Mouse (Mus musculus): ENCODE results near the gene Mlx.

The Mlx gene

DNA sequence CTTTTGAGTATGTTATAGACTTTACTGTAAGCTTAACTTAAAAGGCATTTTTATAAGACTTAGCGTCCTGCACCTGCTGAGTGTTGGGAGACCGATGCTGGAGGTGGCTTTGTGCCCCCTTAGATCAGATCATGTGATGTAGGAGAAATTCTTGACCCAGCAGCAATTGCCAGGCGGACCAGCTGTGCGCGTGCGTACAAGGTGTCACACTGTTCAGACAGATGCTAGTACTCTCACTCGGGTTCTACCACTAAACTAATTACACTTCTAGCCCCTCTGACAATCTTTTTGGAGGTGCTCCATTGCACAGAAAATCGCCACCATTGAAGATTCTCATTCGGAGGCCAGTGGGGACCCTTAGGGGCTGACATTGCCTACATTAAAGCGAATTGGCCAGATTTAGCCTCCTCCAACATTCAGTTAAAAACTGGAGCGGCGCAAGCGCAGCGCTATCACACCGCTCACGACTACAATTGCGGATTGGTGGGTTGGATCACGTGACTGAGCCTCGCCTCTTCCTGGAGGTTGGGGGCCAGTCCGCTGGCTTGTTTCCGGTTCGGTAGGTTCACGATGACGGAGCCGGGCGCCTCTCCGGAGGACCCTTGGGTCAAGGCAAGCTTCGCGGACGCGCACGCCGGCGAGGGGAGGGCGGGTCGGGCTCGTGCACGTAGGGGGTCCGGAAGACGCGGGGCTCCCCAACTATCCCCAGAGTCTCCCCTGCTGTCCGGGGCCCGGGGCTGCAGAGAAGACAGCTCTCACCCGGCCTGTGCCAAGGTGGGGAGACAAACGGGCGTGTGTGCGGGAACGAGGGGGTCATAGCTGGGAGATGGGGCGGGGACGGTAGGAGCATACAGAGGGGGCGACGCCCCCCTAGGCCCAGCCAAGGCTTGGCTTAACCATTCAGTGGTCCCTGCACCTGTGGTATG lies at the start of gene Mlx:
Gene Mlx, plus strand, starts transcription at position 522 of the 926 bp plus-strand sequence.
- DNase-seq: peak; percentile 96 to 97

DNA sequence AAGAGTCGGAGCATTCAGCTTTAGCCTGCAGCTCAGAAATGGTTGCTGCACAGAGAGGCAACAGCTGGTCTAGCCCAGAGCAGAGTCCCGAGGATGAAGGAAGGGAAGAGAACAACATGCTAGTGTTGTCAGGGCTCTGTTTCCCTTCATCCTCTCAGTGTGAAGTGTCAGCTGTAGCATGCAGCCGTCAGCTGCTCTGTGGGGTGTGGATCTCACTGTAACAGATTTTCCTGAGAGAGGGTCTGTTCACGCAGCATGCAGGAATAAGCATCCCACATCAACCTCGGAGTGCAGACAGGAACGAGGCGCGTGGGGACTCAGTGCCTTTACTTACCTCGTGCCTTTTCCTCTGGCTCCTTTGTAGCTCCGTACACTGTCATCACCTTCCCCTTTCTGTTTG lies 49.3 kb upstream of the Mlx start:
- no peak for DNase-seq

DNA sequence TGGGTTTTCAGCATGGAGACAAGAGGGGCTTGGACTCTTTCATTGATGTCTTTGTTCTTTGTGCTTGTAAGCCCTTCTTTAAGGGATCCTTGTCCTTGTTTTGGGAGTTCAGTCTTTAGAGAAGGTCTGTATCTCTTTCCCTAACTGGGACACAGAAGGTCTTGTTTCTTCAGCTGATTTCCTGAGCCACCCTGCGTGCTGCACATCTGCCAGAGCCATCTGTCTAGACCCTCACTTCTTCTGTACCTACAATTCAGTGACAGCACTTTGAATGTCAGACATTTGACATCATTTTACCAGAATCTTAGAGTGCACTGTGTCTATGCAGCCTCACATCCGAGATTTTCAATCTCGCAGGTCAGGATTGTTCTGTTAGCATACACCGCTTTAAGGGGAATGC lies 41.3 kb upstream of the Mlx start:
- peak in 1 of 2 experiments; percentile 38 for DNase-seq

DNA sequence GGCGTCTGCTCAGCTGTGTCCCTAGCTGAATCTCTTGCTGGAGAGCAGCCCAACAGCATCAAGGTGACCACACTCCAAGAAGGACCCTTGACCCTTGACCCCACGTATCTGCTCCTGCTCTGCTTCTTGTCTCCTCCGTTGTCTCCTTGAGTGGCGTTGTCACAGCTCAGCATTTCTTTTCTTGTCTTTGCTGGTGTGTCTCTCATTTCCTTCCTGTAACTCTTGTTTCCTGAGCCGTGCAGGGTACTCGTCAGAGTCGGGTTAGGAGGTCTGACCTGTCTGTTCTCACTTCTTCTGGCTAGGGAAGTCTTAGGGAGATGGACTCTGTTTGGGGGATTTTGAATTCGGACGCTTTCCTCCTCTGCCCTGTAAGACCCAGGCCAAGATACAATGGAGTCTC lies 40.6 kb upstream of the Mlx start:
- peak in 1 of 2 experiments; percentile 48 for DNase-seq

DNA sequence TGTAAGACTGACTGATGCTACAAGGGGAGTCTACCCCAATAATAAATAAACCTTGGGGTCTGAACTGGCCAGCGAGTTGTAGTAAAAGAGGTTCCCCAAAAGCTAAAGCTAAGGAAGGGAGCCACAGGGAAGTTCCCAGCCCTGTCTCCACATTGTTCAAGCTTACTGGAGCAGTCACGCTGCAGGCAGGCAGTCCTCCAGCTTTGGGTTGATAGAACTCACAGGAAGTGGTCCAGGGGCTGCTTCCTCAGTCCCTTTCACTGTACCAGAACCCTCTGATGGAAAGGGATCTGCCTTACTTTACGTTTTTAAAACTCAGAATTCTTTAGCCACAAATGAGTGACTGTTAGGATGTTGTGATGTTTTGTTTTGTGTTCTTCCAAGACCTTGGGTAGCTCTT lies 39.6 kb upstream of the Mlx start:
- DNase-seq: no peak

DNA sequence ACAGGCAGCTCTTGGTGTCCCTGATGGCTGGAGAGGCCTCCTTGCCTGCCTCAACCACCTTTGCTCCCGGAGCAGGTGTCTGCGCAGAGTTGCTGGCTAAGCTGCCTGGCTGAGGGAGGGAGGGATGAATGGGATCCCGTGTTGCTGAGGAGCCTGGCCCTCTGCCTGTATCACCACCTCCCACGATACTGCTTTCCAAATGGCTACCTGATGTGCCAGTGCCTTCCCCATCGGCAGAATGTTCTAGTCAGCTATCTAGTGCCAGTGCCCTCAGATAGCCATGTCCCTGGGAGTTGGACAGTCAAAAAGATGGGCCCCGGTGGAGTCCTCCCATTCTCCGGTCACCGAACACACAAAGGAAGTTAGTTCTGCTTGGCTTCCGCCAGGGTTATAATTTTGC lies 36.7 kb upstream of the Mlx start:
- DNase-seq: peak; percentile 73 to 78

DNA sequence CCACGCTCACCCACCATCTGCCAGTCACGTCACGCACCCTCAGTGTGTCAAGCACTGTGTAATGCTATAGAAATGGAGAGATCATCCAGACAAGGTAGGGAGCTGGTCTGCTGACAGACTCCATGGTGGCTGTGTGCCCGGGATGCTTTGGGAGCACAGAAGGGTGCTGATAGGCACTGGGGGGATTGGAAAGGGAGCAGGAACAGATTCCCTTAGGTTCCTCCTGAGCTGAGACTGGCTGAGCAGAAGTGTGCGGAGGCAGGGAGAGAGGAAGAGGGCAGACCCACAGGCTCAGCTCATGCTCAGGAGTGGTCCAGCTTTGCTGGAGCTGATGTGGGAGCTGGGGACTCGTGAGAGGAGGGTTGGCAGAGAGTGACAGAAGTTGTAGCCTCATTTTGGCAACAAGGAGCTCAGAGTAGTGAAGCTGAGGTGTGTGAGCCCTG lies 36.0 kb upstream of the Mlx start:
- peak; percentile 73 for DNase-seq

DNA sequence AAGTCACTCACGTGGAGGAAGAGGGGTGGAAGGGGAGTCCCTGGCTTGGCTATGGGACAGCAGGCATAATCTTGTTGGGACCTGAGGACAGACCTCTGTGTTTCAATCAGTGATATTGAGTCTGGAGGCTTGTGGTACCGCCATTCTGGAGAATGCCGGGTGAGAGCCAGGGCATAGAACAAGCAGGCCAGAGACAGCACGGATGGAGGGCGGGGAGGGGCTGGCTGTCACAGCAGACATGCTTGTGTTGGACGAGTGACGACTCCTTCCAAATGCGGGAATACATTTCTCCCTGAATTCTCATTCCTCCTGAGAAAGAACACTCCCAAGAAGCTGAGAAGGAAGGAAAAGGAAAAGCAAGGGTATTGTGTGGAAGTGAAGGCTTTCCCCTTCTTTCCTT lies 35.5 kb upstream of the Mlx start:
- DNase-seq: peak; percentile 58 to 69

DNA sequence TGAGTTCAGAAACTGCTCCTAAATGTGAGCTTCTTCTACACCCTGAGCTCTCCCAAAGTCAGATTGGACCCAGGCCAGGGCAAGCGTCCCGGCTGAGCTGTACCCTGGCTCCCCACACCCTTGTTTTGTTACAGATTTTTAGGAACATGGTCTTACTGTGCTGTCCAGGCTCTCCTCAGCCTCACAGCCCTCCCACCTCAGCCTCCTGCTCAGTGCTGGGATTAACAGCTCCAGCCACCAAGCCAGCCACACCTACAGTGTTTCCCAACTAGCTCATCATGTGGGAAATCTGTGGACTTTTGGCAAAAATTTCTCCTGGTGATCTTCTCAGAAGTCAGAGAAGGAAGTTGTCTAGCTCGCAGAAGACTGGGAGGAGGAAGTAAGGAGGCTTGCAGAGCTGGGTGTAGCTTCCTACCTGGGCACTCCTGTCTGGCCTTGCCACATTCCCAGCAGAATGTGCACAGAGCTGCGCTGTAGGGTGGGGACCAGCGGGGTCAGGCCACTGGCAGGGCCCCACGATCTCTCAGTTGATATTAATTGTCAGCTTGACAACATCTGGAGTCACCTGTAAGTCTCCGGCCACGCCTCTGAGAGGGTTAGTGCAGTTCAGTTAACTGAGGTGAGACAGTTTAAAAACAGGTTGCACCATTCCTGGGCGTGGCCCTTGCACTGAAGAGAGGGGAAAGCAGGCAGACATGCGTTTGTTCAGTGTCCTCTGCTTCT lies 34.2 kb upstream of the Mlx start:
- DNase-seq: peak in 1 of 2 experiments; percentile 36

DNA sequence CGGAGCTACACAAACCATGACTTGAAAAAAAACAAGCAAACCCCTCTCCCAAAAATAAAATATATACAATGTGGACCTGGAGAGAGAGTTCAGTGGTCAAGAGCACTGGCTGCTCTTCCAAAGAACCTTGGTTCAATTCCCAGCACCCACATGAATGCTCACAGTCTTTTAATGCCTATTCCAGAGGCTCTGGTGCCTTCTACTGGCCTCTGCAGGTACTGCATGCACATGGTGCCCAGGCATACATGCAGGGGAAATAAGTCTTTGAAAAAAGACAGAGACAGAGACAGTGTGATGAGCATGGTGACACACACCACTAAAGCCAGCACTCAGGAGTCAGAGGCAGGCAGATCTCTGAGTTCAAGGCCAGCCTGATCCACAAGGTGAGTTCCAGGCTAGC lies 33.1 kb upstream of the Mlx start:
- no peak for DNase-seq

DNA sequence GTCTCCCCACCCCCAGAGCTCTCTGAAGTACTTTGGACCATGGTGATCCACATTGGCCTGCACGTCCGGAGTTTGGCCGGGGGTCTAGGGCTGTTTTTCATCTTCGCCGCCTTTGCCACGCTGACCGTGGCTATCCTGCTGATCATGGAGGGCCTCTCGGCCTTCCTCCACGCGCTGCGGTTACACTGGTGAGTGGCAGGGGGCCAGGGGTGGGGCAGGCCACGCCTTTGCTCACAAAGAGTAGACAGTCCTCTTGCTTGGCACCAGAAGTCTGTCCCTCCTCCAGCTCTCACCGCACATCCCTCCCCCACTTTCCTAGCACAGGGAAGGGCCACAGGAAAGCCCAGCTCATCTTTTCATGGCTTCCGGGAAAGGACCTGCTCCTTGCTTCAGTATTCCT lies 31.7 kb upstream of the Mlx start:
- peak in 1 of 2 experiments; percentile 22 for DNase-seq

DNA sequence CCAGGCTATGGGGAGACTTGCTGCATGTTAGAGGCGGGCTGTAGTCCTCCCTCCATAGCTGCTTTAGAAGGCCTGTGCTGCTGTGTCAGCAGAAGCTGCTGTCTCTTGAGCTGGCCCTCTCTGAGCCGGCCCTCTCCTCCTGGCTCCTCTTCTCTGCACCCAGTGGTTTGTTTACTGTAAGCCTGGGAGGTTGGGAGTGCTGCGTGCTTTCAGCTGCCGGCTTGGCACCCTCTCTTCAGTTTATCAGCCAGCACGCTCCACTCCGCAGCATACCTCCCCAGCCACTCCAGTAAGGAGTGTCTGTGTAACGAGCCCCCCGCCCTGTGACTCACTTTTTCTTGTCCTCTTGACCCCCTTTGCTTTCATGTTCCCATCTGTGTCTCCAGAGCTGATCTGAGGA lies 30.2 kb upstream of the Mlx start:
- peak in 1 of 2 experiments; percentile 10 for DNase-seq

DNA sequence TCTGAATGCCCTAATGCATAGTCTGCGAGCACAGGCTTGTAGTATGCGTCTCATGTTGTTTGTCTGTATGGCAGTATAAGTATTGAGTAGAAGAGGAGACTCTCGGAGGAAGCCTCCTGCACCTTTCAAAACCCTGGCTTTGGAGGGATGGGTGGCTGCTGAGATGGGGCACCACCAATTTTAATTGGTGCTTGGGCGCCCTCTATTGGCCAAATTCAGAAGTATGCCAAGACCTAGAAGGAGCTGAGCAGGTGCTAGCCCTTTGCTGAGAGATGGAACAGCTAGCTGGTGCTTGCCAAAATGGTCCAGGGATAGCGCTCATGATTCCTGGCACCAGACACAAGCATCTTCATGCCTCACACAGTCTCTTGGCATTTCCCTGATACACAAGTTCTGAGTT lies 29.2 kb upstream of the Mlx start:
- DNase-seq: peak; percentile 95 to 98

DNA sequence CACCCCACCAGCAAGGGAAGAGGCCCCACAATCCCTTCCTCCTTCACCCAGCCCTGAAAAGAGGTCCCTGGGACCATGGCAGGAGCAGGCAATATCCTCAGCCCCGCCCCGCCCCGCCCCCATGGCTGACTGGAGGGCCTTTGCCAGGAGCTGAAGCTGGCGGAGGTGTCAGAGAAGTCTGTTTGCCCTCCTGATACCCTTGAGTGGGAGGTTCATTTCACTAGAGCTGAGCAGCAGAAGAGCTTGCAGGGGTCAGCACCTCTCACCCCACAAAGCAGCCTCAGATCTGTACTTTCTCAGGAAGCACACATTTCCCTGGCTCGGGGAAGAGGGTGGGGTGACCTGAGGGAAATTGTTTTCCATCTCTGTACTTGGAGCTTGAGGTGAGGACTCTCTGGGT lies 28.4 kb upstream of the Mlx start:
- DNase-seq: no peak

DNA sequence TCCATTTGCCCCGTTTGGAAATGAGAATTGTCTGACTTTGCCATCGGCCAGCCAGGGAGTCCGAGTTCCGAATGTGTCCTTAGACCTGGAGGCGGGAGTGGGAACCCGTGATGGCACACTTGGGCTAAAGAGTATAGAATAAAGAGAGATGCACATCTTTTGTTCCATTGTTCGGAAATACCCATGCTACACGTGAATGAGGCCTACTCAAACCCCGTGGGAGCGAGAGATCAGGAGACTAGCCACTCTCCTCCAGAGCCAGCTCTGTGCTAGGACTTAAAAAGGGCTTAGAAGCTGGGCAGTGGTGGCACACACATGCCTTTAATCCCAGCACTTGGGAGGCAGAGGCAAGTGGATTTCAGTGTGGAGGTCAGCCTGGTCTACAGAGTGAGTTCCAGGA lies 27.6 kb upstream of the Mlx start:
- no peak for DNase-seq

DNA sequence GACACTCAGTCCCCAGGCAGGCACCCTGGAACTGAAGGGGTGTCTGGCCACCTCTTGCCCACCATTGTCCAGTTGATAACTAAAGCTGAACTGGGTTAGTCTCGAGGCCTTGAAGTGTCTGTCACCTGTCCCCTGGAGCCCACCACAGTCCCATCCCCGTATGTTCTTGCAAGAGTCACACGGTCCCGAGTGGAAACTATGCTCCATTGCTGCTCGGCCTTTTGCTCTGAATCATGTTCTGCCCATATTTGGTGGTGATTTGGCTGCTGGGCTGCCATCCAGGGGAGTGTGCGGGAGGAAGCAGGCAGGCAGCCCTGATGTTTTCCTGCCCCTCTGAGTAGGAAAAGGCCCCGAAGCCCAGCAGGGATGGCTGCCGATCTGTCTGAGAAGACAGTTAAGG lies 27.0 kb upstream of the Mlx start:
- peak; percentile 72 to 79 for DNase-seq

DNA sequence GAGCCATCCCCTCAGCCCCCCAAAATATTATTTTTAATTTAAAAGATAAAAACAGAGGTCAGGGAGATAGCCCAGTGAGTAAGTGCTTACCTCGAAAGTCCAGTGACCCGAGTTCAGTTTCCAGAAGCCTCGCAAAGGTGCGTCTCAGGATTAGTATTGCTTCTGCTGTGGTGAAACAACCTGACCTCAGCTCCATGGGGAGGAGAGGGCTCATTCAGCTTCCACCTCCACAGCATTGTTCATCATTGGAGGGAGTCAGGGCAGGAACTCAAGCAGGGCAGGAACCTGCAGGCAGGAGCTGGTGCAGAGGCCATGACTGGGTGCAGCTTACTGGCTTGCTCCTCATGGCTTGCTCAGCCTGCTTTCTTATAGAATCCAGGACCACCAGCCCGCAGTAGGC lies 26.0 kb upstream of the Mlx start:
- DNase-seq: no peak

DNA sequence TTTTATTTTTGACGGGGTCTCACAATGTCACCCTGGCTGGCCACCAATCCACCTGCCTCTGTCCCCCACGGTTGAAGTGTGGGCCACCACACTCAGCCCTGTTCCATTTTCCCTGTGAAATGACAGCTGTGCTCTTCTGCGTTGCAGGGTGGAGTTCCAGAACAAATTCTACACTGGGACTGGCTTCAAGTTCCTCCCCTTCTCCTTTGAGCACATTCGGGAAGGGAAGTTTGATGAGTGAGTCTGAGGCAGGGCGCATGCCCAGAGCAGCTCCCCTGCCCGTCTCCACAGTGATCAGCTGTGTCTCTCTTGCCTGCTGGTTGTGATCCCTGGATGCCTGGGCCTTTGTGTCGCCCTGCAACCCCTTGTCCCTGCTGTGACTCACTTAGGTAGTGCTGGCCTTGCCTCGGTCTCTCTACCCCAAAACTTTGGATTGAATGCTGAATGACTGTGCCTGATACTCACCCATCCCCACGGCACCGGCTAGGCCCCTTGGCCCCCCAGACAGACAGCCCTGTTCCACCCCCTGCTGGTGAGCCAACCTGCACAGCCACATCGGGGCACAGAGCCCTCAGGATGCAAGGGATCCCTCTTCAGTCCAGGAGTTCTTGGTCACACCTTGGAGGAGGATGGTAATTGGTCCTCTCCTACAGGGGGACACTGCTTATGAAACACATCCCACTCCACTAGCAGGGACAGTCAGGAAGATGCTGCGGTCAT lies 24.8 kb upstream of the Mlx start:
- no peak for DNase-seq

DNA sequence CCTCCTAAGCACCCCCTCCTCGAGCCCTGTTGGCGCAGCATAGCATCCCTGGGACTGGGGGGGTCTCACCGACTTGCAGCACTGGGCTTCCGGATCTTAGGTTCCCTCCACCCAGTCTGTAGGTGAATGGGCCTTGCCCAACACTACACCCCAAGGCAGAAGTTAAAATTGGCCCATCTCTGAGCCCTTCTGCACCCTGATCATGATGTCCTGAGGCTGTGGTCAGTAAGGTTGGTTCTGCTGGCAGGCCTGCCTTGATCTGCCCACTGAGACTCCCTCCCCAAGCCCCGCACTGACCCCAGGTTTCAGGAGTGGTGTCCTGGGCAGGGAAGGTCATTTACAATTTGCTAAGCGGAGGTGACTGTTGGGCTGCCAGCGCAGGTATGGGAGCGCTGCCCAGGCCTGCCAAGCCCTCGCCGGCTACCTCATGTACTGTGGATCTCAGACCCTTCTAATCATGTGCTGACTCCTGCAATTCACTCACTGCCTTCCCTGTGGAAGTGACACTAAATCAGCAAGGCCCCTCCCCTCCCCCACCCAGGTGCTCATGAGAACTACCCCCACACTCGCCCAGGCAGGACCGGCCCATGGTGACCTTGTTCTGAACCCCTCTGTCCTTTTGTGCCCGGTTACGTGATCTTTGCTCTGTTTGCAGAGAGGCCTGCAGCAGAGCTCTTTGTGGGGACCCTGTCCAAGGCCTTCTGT lies 24.0 kb upstream of the Mlx start:
- peak in 1 of 2 experiments; percentile 59 for DNase-seq

DNA sequence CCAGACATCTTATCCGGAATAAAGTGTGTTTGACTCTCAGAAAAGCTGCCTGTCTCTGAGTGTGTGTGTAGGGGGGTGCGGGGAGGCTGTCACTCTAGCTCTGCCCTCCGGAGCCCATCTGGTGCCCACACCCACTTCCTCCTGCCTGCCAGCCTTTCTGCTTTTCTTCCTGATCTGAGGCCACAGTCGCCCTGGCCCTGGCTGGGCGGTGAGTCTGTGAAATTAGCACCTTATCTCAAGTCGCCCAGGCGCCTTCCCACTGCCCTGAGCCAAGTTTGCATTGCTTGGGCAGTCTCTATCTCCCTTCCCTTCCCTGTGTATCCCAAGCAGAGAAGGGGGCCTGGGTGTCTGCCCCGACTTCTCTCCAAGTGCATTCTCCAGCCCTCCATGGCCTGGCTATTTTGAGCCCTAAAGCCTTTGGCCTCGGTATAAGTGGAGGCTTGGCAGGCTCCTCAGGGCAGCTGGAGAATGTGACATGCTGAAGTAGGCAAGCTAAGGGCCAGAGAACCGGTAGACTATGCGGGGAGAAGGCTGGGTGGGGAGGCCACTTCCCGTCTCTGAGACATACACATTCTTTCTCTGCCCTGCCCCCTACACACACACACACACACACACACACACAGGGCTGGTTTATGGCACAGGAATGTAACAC lies 23.3 kb upstream of the Mlx start:
- DNase-seq: peak; percentile 82 to 89

DNA sequence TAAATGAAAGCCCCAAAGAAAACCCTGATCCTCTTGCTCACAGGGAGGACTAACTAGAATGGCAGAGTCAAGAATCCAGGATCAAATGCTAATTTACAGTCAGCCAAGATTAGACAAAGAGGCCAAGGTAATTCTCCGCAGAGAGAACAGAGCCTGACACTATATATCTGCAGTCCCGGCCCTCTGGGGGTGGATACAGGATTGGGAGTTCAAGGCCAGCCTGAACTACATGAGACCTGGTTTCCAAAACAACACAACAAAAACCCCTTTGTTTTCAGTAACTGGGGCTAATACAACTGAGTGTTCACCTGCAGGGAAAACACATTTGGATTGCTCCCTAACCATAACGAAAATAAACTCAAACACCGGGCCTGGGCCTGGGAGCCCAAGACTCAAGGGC lies 22.6 kb upstream of the Mlx start:
- no peak for DNase-seq

DNA sequence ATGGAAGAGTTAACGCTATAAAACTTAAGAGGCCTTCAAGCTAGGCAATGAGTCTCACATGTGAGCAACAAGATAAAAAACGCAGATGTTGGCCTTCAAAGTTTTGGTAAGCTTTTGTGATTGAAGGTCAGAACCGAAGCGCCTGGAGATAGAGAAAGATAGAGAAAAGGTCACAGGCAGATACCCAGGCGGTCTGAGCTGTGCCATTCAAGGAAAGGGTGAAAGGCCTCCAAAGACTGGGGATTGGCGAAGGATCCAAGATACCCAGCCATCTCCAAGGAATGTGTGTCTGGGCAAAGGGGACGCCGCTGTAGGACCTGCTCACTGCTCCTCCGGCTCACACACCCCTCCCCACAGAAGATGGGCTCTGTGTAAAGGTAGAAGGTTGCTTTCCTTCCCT lies 22.1 kb upstream of the Mlx start:
- DNase-seq: no peak

Data from cerebellum, postnatal 10 days (tissue).